Mouse (Mus musculus) urinary bladder, postnatal 4 days (tissue): ENCODE measurements at regions not wholly inside any gene's neighbourhood (a gene's known extent, or its start where the extent isn't known, plus 50 kb on each side); places are given as distances from the start of the nearest gene placed in this dataset.

ENCODE experiments used
- DNase-seq, 2 experiments: peaks; one replicate each; pipeline ENCODE4 v3.0.0; 2021 to 2022; ENCODE audit warnings: low spot score in 2 of 2

DNA sequence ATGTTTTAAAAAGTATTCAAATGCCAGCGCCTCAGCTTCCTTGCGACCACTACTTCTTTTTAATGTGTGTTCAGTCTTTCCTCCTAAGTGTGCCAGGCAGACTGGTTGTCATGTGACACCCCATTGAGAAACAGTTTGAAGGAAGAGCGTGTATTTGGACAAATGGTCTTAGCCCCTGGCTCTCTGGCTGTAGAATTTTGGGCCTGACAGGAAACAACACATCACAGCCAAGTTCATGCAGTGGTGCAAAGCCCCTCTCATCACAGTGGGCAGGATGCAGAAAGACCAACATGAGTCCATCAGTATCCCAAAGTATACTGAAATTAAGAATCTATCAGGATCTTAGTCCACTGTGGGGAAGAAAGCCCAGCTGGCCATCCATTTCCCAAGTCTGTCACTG is 605.6 kb upstream of the Intu start:
- DNase-seq = no peak

DNA sequence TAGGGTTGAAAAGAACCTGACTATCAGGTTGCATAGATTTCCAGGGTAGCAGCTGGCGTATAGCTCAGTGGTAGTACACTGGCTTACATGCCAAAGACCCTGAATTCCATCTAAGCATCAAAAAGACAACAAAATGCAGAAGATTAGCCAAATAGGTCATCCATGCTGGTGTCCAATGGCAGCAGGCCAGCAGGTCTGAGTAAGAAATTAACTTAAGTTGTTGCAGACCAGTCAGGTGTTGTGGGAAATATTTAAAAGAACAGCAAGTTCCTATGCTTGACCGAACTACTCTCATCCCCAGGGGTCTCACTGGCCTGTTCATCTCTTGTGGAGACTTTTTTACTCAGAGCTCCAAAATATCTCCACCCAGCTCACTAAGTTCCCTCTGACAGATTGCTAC is 602.7 kb upstream of the Intu start:
- DNase-seq = no peak

DNA sequence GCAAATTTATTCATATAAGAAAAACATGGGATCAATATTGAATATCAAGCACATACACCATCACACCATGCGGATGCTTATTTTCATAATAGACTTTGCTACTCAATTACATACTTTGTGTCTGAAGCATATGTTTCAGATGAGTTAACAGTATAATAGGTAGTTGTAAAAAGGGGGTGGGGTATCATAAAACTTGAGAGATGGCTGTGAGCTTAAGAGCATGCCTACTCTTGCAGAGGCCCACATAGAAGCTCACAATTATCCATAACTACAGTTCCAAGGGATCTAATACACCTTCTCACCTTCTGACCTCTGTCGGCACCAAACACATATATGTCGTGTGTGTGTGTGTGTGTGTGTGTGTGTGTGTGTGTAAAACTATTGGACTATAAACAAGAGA is 597.7 kb upstream of the Intu start:
- no peak for DNase-seq

DNA sequence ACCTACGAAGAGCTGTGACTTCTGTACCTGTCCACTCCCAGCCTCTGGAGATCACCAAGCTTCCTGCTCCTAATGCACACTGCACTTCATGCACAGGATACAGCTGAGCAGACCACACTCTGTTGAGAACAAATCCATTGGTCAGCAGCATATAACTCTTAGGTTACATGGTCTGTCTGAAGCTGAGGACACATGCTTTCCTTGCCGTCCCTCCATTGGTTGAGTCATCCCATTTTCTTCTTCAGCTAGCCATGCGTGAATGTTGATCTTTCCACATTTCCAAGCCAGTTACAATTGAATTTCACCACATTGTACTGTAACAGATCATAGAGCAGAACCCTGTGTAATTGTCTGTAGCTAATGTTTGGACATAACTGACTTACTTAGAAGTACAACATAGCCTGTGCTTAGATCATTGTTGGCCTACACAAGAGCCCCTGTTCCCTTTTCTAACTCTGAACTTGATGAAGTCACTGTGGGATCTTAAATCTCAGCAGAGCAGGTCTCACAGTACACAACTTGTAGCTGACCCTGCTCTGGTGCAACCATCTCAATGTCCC is 593.3 kb upstream of the Intu start:
- DNase-seq = no peak

DNA sequence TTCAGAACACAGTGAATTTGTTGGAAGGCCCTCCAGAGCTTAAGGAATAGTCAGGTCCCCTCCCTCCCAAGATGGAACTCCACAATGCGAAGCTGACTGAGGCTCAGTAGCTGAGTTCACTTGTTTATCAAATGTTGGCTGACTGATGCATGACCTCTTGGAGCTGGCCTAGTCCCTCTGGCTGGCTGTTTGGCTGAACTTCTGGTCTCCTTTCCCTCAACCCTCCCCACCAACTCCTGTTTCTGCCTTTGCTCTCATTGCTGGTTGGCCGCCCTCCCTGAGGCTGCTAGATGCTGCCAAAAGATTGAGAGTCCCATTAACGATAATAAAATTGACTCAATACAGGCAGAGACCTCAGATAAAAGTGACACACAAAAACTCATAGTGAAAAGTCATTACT is 586.5 kb upstream of the Intu start:
- peak; percentile 58 to 65 for DNase-seq

DNA sequence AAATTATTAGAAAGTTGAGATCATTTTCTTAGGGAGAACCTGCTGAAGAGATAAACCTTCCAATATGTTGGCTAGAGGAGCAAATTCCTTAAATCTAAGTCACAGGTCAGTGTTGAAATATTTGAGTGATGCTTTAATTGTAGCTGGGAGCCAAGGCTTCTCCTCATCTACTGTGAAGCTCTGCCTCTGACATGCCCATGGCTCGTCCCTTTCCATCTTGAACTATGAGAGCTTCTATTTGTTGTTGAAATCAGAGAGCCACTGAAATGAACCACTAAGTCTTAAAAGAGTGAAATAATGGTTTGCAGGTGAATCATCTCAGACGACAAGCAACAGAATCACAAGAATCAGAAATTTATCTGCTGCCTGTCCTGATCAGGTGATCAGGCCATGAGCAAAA is 579.0 kb upstream of the Intu start:
- no peak for DNase-seq

DNA sequence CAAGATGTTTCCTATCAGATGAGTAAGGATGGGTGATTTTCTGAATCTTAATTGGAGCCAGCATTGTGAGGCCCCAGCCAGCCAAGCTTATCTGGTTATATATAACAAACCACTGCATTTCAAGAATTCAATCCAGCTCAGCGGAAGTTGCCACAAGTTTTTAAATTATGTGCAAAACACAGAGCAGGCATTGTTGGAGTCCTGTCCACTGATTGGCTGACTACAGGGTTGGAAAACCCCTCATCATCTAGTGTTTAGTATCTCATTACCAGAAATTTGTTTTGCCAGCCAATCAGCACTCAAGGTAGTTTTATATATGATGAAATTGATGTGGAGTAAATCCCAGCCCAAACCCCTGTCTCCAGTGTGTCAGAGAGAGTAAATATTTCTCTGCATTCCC is 578.5 kb upstream of the Intu start:
- no peak for DNase-seq

DNA sequence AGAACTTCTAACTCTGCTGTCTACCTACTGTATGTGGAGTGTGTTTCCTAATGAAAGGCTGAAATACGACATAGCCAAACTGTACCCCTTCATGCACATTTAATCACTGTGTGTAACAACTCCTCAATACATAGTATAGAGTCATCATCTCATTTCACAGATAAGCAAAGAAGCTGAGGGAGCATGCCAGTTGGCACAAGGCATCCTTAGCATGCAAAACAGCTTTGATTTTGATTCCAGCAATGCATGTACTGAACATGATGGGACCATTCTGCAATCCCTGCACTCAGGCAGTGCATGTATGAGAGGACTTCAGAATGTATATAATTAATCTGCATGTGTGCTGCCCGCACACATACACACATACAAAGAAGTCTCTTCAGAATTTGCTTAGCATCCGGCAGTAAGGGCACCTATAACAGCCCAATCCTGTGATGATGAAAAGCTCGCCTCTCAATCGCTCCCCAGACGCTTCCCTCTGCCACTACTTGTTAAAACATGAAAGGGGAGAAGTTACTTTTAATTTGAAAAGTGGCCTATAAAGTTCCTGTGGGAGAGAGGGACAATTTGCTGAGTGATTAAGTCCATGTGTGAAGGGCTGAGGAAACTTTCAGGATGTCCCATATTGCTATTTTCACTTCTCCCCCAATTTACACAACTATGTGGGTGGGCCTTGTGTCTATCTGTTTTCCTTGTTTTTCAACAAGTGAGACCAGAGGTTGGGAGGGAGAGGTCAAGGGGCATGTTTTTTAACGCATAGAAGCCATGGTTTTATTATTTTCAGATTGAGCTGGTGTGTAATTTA is 569.0 kb upstream of the Intu start:
- no peak for DNase-seq

DNA sequence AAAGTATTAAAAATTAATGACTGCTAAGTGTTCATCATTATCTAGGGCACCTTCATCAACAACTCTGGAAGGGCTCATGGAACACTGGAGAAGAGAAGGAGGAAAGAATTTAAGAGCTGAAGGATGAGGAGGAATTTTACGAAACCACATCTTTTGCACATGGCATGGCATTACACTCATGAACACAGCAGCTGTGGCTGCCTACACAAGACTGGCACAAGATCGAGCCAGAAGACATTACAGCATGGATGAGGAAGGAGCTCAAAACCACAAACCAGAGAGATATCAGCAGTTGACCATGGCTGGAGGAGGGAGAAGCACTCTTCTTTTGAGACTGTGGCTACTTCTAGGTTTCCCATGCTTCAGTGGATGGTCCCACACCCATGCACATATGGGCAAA is 565.7 kb upstream of the Intu start:
- no peak for DNase-seq

DNA sequence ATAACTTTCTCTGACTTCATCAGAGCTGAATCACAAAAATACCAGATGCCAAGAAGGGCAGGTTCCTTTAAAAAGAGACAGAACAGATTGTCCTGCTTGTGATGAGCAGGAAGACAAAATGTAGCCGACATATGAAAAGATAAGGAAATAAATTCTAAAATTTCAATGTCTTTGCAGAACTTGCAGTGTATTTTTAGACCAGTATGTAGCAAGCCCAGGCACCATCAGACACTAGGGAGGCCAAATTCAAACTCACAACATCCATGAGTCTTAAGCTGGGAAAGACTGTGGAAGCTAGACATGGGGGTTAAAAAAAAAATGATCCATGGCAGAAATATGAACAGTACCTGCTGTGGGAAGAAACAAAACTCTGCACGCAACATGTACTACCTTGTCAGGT is 564.7 kb upstream of the Intu start:
- no peak for DNase-seq

DNA sequence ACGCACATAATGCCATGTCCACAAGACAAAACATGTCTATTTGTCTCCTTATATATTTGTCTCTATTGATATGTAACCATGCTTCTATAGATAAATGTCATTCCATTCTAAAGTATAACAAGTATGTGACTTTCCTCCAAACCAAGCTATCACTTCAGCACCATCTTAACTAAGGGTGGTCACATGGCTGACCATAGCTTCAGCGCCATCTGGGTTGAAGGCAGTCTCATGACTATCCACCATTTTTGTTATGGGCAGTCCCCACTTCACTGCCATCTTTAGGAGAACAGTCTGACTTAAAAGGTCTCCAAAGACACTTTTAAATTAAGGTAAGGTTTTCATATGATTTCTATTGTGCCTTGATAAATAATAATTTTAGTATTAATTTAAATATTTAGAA is 554.1 kb upstream of the Intu start:
- DNase-seq = no peak

DNA sequence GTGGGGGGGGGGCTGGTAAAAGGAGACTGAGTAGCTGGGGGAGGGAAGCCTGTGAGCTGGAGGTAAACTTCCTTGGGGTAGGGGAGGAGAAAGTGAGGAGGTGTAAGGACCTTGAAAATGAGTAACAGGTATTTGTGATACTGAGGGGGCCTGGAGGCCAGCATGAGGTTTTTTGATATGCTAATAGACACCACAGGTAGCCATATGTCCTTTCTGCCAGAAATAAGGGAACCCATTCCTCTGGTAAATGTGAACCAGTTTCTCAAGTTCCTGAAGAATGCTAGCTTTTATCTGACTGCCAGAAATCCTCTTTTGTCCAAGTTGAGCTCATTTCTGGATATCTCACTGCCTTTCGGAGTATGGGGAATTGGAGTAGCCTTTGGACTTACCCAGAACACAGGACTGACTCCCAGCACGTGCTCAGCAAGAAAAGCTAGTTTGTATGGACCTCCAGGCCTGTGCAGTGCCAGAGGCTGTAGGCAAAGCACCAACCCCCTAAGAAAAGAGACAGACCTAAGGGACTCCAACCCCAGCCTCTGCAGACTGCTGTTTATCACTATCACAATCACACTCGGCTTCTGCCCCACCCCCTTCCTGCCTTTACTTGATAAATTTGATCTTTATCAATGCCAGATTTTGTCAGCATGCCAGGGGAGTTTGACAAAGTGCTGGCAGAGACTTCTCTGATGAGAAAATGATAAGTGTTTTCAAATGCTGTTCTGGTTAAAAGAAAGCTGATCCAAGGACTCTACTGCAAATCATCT is 552.0 kb upstream of the Intu start:
- DNase-seq = no peak

DNA sequence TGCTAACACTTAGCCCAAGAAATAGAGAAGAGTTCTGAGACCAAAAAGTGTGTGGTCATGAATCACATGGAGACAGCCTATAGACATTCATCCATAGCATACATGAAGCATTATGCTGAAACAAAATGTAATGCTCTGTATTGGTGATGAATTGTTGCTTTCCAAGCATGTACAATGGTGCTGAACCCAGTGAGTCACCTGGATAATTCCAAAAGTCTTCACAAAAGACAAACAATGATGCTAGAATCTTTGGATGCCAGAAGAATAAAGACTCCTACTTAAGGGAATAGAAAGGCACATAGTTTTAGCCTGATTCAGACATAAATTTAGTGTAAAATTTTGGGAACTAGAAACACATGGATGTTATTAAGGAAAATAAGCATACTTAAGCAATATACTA is 548.4 kb upstream of the Intu start:
- no peak for DNase-seq

DNA sequence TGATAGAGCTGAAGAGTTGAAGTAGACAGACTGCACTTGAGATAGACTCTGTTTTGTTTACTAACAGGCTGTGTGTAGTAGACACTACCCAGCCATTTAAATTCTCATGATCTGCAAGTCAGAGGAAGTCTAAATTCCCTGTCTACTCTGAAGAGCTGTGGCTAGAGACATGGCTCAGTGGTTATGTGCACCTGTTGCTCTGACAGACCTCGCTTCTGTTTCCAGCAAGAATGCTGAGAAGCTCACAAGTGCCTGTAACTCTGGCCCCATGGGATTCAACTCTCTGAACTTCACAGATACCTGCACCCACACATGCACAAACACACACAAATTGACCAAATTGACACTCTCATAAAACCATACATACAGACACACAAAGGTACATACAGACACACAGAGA is 543.4 kb upstream of the Intu start:
- no peak for DNase-seq

DNA sequence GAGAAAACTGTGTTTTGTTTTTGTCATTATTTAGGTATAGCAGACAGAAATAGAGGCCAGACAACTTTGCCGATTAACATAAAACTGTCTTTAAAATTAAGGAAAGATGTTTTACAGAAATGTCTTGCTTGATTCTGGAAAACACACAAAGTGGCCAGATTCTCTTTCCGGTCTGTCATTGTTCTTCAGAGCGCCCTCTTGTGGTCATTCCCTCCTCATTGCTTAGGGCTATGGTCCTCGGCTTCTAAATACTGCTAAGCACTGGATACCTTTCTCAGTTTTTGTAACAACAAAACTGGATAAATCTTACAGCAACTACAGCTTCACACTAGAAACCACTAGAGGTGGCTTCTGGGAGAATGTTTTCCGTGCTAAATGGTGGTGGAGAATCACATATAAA is 532.5 kb upstream of the Intu start:
- DNase-seq = peak in 1 of 2 experiments; percentile 64

DNA sequence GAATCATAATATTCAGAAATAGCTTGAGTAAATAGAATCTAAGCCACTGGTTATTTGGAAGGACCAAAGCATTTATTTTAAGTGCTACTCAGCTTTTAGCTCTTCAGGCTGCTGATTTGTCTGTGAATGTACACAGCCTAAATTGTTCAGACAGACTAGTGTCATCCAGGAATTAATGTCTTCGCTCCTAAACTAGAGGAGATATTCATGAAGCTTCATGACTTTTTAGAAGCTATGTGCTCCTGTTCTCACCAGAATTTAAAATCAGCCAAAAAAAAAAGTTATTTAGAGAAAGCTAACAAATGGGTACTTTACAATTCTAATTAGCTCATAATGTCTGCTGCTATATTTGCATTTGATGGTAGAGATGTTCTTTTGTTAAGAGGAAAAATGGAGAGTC is 531.2 kb upstream of the Intu start:
- no peak for DNase-seq

DNA sequence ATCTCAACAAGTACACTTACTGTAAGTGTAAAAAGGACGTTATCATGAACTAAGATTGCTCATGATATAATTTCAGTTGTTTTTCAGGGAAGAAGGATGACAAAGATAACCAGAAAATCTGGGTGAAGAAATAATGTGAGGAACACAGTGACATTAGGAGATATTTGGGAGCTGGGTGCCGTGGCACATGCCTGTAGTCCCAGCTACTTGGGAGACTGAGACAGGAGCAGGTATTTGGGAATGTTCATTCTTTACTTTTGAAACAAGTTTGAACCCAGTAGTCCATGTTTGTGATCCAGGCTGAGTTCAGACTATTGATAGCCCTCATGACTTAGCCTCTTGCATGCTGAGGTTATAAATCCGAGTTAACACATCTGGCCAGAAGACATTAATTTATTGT is 528.2 kb upstream of the Intu start:
- DNase-seq = no peak

DNA sequence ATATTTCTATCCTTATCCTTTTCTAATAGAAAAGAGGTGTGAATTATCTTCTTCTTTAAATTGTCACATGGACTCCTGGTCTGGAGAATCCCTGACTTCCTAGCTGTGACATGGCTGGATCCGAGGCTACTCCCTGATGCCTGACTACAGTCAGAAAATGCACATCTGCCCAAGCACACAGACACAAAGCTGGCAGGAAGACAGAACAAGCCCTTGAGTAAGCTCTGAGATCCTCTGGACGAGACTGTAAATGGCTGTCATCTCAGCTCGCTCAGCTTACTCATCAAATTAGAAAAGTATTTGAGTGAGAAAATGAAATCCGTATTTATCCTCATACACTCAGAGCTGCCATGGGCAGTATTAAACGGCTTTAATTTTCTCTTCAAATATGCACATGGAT is 521.0 kb upstream of the Intu start:
- no peak for DNase-seq

DNA sequence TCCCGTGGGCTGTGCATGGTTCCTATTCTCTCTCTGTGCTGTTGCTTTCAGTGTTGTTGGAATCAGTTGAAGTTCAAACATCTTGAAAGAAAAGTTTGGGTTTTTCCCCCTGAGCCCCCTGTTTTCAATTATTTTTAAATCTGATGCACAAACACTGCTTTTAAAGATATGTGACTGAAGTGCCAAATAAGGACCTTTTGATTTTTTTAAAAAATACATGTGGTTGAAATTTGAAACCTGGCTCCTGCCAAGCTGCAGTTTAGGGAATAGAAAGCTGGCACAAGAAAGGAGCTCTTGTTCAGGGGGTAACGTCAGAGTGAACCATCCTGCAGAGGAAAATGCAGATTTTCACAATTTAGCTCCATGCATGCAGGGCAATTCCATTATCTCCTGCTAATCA is 509.4 kb upstream of the Intu start:
- DNase-seq = no peak

DNA sequence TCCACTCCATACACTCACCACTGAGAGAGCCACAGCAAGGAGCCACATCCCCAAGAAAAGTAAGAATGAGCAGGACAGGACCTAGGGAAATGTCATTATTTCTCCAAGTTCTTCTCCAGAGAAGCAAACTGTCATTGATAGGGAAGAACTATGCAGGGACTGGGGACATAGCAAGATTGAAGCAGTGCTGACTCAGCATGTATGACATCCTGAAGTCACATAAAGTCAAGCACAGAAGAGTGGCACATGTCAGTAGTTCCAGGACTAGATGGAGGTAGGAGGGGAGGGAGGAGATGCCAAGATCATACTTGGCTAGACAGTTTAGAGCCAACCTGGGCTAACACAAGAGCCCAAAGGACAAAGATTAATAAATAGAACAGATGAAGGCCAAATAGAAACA is 503.4 kb upstream of the Intu start:
- DNase-seq = no peak

DNA sequence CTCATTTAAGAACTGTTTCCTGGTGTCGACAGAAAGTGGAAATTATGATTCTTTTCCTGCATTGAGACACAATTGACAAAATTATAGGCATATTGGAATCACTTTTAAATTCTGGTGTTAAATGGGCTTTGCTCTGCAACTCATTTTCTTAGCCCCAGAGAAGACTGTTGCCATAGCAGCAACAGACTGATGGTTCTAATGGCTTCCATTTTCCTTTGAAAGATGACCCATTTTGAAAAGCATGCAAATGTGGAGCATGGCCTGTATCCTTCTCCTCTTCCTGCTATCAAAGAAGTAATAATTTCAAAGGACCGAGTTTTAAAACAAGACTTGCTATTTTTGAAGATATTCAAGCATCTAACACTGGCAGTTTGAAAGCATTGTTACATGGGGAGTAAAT is 494.9 kb upstream of the Intu start:
- DNase-seq = no peak

DNA sequence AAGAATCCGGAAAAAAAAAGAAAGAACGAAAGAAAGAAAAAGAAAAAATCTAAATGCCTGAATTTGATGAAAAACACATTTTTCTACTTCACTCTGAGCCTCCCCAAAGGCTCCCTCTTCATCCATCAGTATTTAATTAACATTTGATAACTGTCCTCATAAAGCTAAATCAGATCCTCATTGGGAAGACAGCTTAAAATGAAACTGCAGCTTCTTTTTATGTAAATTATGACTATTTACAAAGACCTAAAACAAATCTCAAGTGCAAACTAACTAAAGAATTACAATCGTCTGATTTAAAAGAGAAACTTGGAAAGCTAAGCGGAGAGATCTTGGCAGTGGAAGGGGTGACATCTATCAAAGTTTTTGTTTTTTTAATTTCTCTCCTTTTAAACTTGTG is 481.4 kb upstream of the Intu start:
- DNase-seq = no peak

DNA sequence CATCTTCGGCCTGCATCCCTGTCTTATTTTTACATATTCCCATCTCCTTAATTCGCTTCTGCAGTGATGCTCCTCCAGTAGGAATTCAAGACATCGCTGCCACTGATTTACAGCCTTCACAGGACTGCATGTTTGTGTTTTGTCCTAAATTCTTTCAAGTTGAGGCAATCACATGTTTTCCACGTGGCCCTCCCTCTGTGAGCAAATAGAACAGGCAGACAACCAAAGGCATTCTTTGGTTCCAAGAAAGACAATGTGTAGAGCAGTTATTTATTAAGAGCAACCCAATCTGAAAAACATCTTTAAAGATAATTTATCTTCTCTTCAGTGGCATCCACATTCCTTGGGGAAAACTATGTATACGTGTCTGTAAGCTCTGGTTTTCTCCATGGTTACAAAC is 472.8 kb upstream of the Intu start:
- DNase-seq = no peak
